ENCODE assay signal across 9 mouse cellular contexts in genomic region chr10:46697363-46698246, GRCm38 (mm10).
A peak's percentile ranks its signal among the peaks of the same experiment; 100 is the strongest.
DNase-seq lines count a peak whose midpoint lies in the region; ATAC-seq lines count a peak whose summit lies in the region.
"Had no signal": no experiment of that assay in that cellular context is flagged by ENCODE, and none has a peak within 500 bp of the region (broad histone marks: within the 10 kb centered on the region; RNA-seq: fewer than 3 reads in every experiment).

No protein-coding gene starts in this region.

- no peaks in the 10 kb centered on the region for H3K27me3 ChIP-seq in midbrain, embryonic 11.5 days (ENCODE audit: control insufficient read depth, insufficient read depth, low read length)
- no peaks in the 10 kb centered on the region for H3K27me3 ChIP-seq in midbrain, embryonic 10.5 days (ENCODE audit: low read depth, poor library complexity, severe bottlenecking)
- H3K27me3 ChIP-seq in midbrain, embryonic 15.5 days (replicated peaks): no peaks in the 10 kb centered on the region

- intact Hi-C loops in gastrocnemius, postnatal 36 days (cut with DNase I): no loop called here

- peak; percentile 92 for ATAC-seq in midbrain, embryonic 11.5 days (ENCODE audit: low FRiP score)
- peak; percentile 95 for ATAC-seq in midbrain, embryonic 15.5 days (replicated peaks)
- no peak for ATAC-seq in megakaryocyte progenitor cell, adult 5-6 weeks (replicated peaks; ENCODE audit: poor library complexity)

- no peaks in the 10 kb centered on the region for H3K4me1 ChIP-seq in midbrain, embryonic 11.5 days (ENCODE audit: control insufficient read depth, insufficient read depth, low read length)
- peaks cover 5% of the 10 kb centered on the region; the same call in 1 of the 2 replicates for H3K4me1 ChIP-seq in midbrain, embryonic 10.5 days
- H3K4me1 ChIP-seq in midbrain, embryonic 15.5 days: peaks cover 6% of the 10 kb centered on the region; the same call in 1 of the 2 replicates

- H3K36me3 ChIP-seq in midbrain, embryonic 11.5 days (ENCODE audit: control insufficient read depth, insufficient read depth, low read length): no peaks in the 10 kb centered on the region
- H3K36me3 ChIP-seq in midbrain, embryonic 10.5 days: no peaks in the 10 kb centered on the region
- H3K36me3 ChIP-seq in midbrain, embryonic 15.5 days (replicated peaks): no peaks in the 10 kb centered on the region

- peak; percentile 85 for DNase-seq in midbrain, embryonic 11.5 days (ENCODE audit: low spot score, missing footprints)
- DNase-seq in midbrain, embryonic 10.5 days (ENCODE audit: low spot score): no peak
- peak; percentile 8 for DNase-seq in cerebellum, adult 8-10 months
- DNase-seq in heart, adult 9 months (ENCODE audit: low spot score in 2 of 2): peak; percentile 29 to 55
- DNase-seq in layer of hippocampus, adult 8-10 months (ENCODE audit: low spot score in 2 of 2): peak; percentile 39 to 62
- DNase-seq in gastrocnemius, postnatal 36 days: no peak

- H3K27ac ChIP-seq in midbrain, embryonic 11.5 days (ENCODE audit: low read depth, low read length): no peak overlapping the region
- no peak overlapping the region for H3K27ac ChIP-seq in midbrain, embryonic 10.5 days (replicated peaks)
- peak overlapping the region; percentile 48; the same call in 1 of the 2 replicates for H3K27ac ChIP-seq in midbrain, embryonic 15.5 days
- H3K27ac ChIP-seq: liver, embryonic 14.5 days had no signal

- no peak overlapping the region for H3K4me3 ChIP-seq in midbrain, embryonic 11.5 days (ENCODE audit: low read depth, low read length)
- H3K4me3 ChIP-seq in midbrain, embryonic 10.5 days: no peak overlapping the region
- H3K4me3 ChIP-seq in midbrain, embryonic 15.5 days: no peak overlapping the region

- H3K9ac ChIP-seq in midbrain, embryonic 11.5 days (ENCODE audit: low read length): no peak overlapping the region
- no peak overlapping the region for H3K9ac ChIP-seq in midbrain, embryonic 15.5 days
- H3K9ac ChIP-seq: liver, embryonic 14.5 days had no signal

- no peak overlapping the region for H3K4me2 ChIP-seq in midbrain, embryonic 11.5 days
- no peak overlapping the region for H3K4me2 ChIP-seq in midbrain, embryonic 15.5 days

- no peaks in the 10 kb centered on the region for H3K9me3 ChIP-seq in midbrain, embryonic 11.5 days (ENCODE audit: control insufficient read depth, low read length)
- no peaks in the 10 kb centered on the region for H3K9me3 ChIP-seq in midbrain, embryonic 10.5 days (replicated peaks)
- H3K9me3 ChIP-seq in midbrain, embryonic 15.5 days: no peaks in the 10 kb centered on the region

- 42% methylated on average over 2 of the region's 2 CpGs for WGBS in midbrain, embryonic 11.5 days
- WGBS in midbrain, embryonic 10.5 days: 56% methylated on average over 2 of the region's 2 CpGs
- 32% methylated on average over 2 of the region's 2 CpGs for WGBS in midbrain, embryonic 15.5 days

Comparison
In these comparisons a context has a peak if more than half of its experiments do, and no peak if none do; other contexts are left out.
1. DNase-seq: peak in midbrain, embryonic 11.5 days (single experiment), cerebellum, adult 8-10 months (single experiment), heart, adult 9 months (2 of 2) and layer of hippocampus, adult 8-10 months (2 of 2); none in midbrain, embryonic 10.5 days (single experiment) and gastrocnemius, postnatal 36 days (0 of 2).